Mouse (Mus musculus) duodenum, adult 2 months (tissue): ENCODE data around the gene Zbtb38. TPM values are rescaled to one million over a fixed set of nuclear protein-coding genes. Genes with fewer than 3 reads are reported as not detected.

Experiments used
- polyA plus RNA-seq: library from polyadenylated mRNA; depleted of rRNA; stranded (reverse); fragments of >200 nt; gene quantifications from 2 replicates; pipeline ENCODE4 v1.2.3, GENCODE M21; 2012; ENCODE audit warnings: low replicate concordance; rRNA removed

The Zbtb38 gene
- 4.3 and 6.1 TPM in 2 replicates for polyA plus RNA-seq

GRCm38 (mm10) chr9:96752603-96753114, at the start of gene Zbtb38:
TSS of gene Zbtb38 (minus strand) at chr9:96752831.

Other genes starting within 250 kb of the Zbtb38 start
- 0.05 TPM in 1 of 2 replicates, not detected in the other for gene Gm28729, start 227.6 kb downstream of the Zbtb38 start, polyA plus RNA-seq
- 0.78 and 1.3 TPM in 2 replicates for gene Rasa2, start 121.2 kb downstream of the Zbtb38 start, polyA plus RNA-seq
- gene Pxylp1, start 139.8 kb upstream of the Zbtb38 start, polyA plus RNA-seq, result 7.1 and 8.6 TPM in 2 replicates